Mouse (Mus musculus) cerebellum, adult 2 months (tissue): ENCODE measurements around the gene Magoh.

ENCODE experiments used
- CTCF ChIP-seq: fragments of 200-500 bp; IDR thresholded peaks from 2 replicates; pipeline ENCODE4 v1.5.1; 2011; ENCODE audit warnings: low read depth, mild to moderate bottlenecking, control low read depth, low read length, moderate library complexity, borderline replicate concordance; ENCODE audit not compliant: insufficient read depth
- POLR2A ChIP-seq: fragments of 200-500 bp; IDR thresholded peaks from 2 replicates; pipeline ENCODE4 v1.6.1; 2011; ENCODE audit warnings: low read length, control low read depth, borderline replicate concordance; ENCODE audit not compliant: insufficient read depth

DNA sequence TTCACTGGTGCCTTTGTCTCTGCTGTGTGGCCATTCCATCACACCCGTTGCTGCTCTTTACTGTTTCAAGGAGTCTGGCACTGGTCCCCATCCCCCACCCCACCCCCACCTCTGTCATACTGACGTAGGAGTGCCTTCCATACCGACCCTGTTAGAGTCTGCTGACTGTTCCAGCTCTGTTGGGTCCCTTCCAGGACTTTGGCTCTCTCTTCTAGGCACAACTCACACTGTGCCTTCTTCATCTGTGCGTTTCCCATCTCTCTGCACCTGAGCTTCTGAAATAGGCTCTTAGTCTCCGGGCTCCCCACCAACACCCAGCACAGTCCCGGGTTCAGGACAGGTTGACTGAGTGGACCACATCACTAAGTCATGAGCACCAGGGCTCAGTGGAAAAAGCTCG, 32.8 kb upstream of the Magoh start:
- TF ChIP-seq CTCF (no peak), POLR2A (no peak)
